Mouse (Mus musculus) kidney, embryonic 14.5 days (tissue): ENCODE measurements around the gene Zc3hav1. TPM values are rescaled to one million over a fixed set of nuclear protein-coding genes. Genes with fewer than 3 reads are reported as not detected.

ENCODE experiments used
- ATAC-seq: fragments of 200-750 bp; cut with Nextera tagmentation; 2 replicates; pipeline ENCODE4 v1.8.0; 2017; ENCODE audit warnings: moderate number of reproducible peaks, mild to moderate bottlenecking, moderate TSS enrichment, moderate library complexity; ENCODE audit not compliant: low FRiP score, low TSS enrichment
- H3K27ac ChIP-seq: fragments of 300-500 bp; sonication (generic); 2 replicates; pipeline ENCODE4 v1.5.1; 2014; ENCODE audit warnings: low read depth, mild to moderate bottlenecking, low read length, moderate library complexity, mixed read lengths
- H3K27me3 ChIP-seq: fragments of 300-500 bp; sonication (generic); 2 replicates; pipeline ENCODE4 v1.6.1; 2014; ENCODE audit warnings: mild to moderate bottlenecking, low read length; ENCODE audit not compliant: control insufficient read depth, insufficient read depth
- H3K36me3 ChIP-seq: fragments of 300-500 bp; sonication (generic); 2 replicates; pipeline ENCODE4 v1.6.1; 2014; ENCODE audit warnings: low read length, mixed read lengths; ENCODE audit not compliant: control insufficient read depth, insufficient read depth
- H3K4me1 ChIP-seq: fragments of 300-500 bp; sonication (generic); 2 replicates; pipeline ENCODE4 v1.6.1; 2014; ENCODE audit warnings: low read length, mixed read lengths; ENCODE audit not compliant: control insufficient read depth, insufficient read depth
- H3K4me2 ChIP-seq: fragments of 300-500 bp; sonication (generic); replicated peaks from 2 replicates; pipeline ENCODE4 v1.6.1; 2014; ENCODE audit warnings: low read depth, mild to moderate bottlenecking, low read length
- H3K4me3 ChIP-seq: fragments of 300-500 bp; sonication (generic); 2 replicates; pipeline ENCODE4 v1.5.1; 2014; ENCODE audit warnings: mild to moderate bottlenecking, low read length
- H3K9ac ChIP-seq: fragments of 300-500 bp; sonication (generic); 2 replicates; pipeline ENCODE4 v1.6.1; 2014; ENCODE audit warnings: low read depth, mild to moderate bottlenecking, low read length, moderate library complexity
- H3K9me3 ChIP-seq: fragments of 300-500 bp; sonication (generic); 2 replicates; pipeline ENCODE4 v1.6.1; 2016; ENCODE audit warnings: low read length; ENCODE audit not compliant: control insufficient read depth
- WGBS: fragments of 180-500 bp; shearing (Covaris S2); extraction: QIAGEN DNeasy Blood & Tissue Kit; methylation state at CpG from one replicate; pipeline ENCODE4 v1.1.7; 2014; 5-methylcytosine and 5-hydroxymethylcytosine counted together
- polyA plus RNA-seq: library from polyadenylated mRNA; unstranded; fragments of >200 nt; fragmentation: Nextera tagmentation; extraction: Ambion mirVana; gene quantifications from 2 replicates; pipeline ENCODE4 v1.2.1, GENCODE M21; 2014

Zc3hav1 gene
- polyA plus RNA-seq, 1 experiment from 2014 or later: 3.4 TPM

- H3K9me3 ChIP-seq: no peaks in the 10 kb centered on the region
- H3K9ac ChIP-seq: peak overlapping the region; percentile 47; the same call in 1 of the 2 replicates
- no peak overlapping the region for H3K27ac ChIP-seq
- WGBS: 3% methylated on average over 20 of the region's 20 CpGs
- H3K4me2 ChIP-seq: peak overlapping the region; percentile 67
- no peaks in the 10 kb centered on the region; the same call in 1 of the 2 replicates for H3K4me1 ChIP-seq
- ATAC-seq: no peak
- peaks cover 58% of the 10 kb centered on the region for H3K27me3 ChIP-seq
- H3K4me3 ChIP-seq: peak overlapping the region; percentile 59
- no peaks in the 10 kb centered on the region for H3K36me3 ChIP-seq
Measured at GRCm38 (mm10) chr6:38354723-38355353, 435 bp upstream of the Zc3hav1 start.

DNA sequence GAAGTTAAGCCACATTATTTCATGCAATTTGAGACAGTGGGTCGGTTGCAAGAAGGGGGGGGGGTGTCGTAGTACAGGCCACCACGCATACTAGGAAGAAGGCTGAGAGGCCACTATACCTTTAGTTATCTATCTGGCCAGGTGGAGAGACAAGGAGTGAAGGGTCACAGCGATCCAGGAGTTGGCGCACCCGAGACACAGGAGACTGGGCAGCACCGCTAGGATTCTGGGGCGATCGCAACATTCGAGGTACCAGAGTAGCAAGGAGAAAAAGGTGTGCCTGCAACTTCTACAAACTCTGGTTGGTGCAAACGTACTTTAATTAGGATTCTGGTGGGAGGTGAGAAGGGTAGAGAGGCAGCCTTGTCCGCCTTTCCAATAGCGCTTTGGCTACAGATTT lies 1.2 kb downstream of the Zc3hav1 start:
- WGBS: 8% methylated on average over 13 of the region's 13 CpGs

DNA sequence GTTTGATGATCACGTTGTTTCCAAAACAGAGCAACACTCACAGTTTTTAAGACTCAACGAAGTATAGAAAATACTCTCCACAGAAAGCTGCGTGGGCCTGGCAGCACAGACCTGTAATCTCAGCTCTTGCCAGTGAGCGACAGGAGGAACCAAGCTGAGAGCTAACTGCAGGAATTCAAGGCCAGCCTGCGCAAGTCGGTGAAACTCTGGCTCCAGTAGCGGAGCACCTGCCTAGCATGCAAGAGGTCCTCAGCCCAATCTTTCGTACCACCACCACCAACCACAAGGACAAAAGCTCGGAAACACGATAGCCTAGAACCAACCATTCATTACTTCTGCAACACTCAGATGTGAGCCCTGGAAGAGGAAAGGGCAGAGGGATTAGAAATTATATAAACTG lies 2.0 kb downstream of the Zc3hav1 start:
- Histone ChIP-seq H3K27ac (no peak overlapping the region), H3K36me3 (no peaks in the 10 kb centered on the region), H3K9me3 (no peaks in the 10 kb centered on the region), H3K4me3 (no peak overlapping the region; the same call in 1 of the 2 replicates), H3K9ac (no peak overlapping the region), H3K4me1 (no peaks in the 10 kb centered on the region; the same call in 1 of the 2 replicates), H3K27me3 (peaks cover 58% of the 10 kb centered on the region), H3K4me2 (0 out of 2 replicates have a peak overlapping the region, but pooled peaks have one; percentile 67)
- WGBS: 13% methylated on average over 10 of the region's 10 CpGs
- ATAC-seq: no peak

More for the DNA sequence above, 1.2 kb downstream of the Zc3hav1 start:
- Histone ChIP-seq H3K27ac (no peak overlapping the region), H3K4me3 (peak overlapping the region; percentile 59), H3K4me2 (peak overlapping the region; percentile 67), H3K9me3 (no peaks in the 10 kb centered on the region), H3K36me3 (no peaks in the 10 kb centered on the region), H3K4me1 (no peaks in the 10 kb centered on the region; the same call in 1 of the 2 replicates), H3K9ac (no peak overlapping the region), H3K27me3 (peaks cover 58% of the 10 kb centered on the region)
- ATAC-seq: no peak

DNA sequence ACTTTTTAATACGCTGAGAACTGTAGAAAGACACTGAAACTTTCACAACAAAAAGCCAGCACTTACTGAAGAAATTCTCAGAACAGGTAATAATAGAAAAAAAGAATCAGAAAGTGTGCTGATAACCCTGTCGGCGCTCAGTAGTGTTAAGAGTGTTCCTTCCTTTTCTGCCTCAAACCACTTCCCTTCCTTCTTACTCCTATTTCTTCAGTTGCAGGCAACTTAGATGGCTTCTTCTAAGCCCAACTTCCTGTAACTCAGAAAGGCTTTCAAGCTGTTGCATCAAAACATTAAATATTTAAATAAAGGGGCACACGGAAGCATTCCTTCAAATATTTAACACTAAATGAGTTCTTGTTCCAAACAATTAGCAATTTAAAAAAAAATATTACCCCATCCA lies 2.5 kb downstream of the Zc3hav1 start:
- H3K27ac ChIP-seq: no peak overlapping the region
- WGBS: 58% methylated on average over 4 of the region's 4 CpGs
- no peaks in the 10 kb centered on the region for H3K9me3 ChIP-seq
- H3K27me3 ChIP-seq: peaks cover 58% of the 10 kb centered on the region
- H3K4me3 ChIP-seq: no peak overlapping the region
- no peak for ATAC-seq
- H3K9ac ChIP-seq: no peak overlapping the region
- no peaks in the 10 kb centered on the region for H3K36me3 ChIP-seq
- H3K4me2 ChIP-seq: no peak overlapping the region
- H3K4me1 ChIP-seq: no peaks in the 10 kb centered on the region; the same call in 1 of the 2 replicates

- H3K4me2 ChIP-seq: no peak overlapping the region
- no peak overlapping the region for H3K27ac ChIP-seq
- H3K4me3 ChIP-seq: no peak overlapping the region
- ATAC-seq: no peak
- H3K36me3 ChIP-seq: no peaks in the 10 kb centered on the region
- H3K27me3 ChIP-seq: peaks cover 40% of the 10 kb centered on the region
- 79% methylated on average over 9 of the region's 9 CpGs for WGBS
- no peaks in the 10 kb centered on the region for H3K9me3 ChIP-seq
- H3K9ac ChIP-seq: no peak overlapping the region
- H3K4me1 ChIP-seq: no peaks in the 10 kb centered on the region; the same call in 1 of the 2 replicates
Measured at GRCm38 (mm10) chr6:38349806-38350205, 4.6 kb downstream of the Zc3hav1 start.

DNA sequence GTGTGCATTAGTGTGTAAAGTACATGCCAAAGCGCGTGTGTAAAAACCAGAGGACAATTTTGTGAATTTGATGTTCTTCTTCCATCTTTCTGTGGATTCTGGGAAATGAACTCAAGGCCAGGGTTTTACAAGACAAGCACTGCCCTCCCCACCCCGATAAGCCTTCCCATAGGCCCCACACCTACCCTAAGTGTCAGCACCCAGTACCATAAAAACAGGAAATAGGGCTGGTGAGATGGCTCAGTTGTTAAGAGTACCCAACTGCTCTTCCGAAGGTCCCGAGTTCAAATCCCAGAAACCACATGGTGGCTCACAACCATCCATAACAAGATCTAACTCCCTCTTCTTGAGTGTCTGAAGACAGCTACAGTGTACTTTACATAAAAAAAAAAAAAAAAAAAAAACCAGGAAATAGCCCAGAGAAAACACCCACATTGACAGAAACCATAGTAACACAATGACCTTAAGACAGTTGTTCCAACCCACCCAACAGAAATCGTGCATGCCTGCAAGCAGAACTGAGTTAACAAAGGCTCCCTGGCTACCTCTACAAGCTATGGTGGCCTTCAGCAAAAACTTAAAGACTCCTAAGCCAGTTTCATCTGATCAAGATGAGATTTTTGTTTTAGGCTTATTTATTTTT lies 5.5 kb downstream of the Zc3hav1 start:
- H3K27ac ChIP-seq: no peak overlapping the region
- no peaks in the 10 kb centered on the region for H3K9me3 ChIP-seq

GRCm38 (mm10) chr6:38347875-38348274 lies 6.5 kb downstream of the Zc3hav1 start:
- H3K4me2 ChIP-seq: no peak overlapping the region
- no peak overlapping the region for H3K27ac ChIP-seq
- H3K4me3 ChIP-seq: no peak overlapping the region
- 81% methylated on average over 5 of the region's 5 CpGs for WGBS
- no peaks in the 10 kb centered on the region for H3K9me3 ChIP-seq
- no peaks in the 10 kb centered on the region for H3K36me3 ChIP-seq
- peaks cover 23% of the 10 kb centered on the region for H3K27me3 ChIP-seq
- no peaks in the 10 kb centered on the region for H3K4me1 ChIP-seq
- H3K9ac ChIP-seq: no peak overlapping the region
- no peak for ATAC-seq

More for the DNA sequence above, 5.5 kb downstream of the Zc3hav1 start:
- ATAC-seq: no peak
- 91% methylated on average over 6 of the region's 6 CpGs for WGBS
- Histone ChIP-seq H3K9ac (no peak overlapping the region), H3K4me3 (no peak overlapping the region), H3K4me1 (no peaks in the 10 kb centered on the region; the same call in 1 of the 2 replicates), H3K27me3 (peaks cover 33% of the 10 kb centered on the region), H3K36me3 (no peaks in the 10 kb centered on the region), H3K4me2 (no peak overlapping the region)

DNA sequence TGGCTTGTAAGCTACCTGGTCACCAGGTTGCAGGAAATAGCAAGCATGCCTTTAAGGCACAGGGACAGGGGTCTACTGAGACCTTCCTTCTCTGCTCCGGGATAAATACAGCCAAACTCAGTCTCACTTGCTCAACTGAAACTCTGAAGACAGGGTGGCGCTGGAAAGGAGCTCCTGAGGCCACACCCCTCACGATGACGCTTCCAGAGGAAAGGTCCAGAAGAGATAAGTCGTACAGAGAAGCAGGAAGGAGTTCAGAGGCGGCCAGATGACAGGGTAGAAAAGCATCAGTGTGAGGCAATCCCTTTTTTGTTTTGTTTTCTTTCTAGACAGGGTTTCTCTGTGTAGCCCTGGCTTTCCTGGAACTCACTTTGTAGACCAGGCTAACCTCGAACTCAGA lies 8.6 kb downstream of the Zc3hav1 start:
- H3K9ac ChIP-seq: no peak overlapping the region
- no peak overlapping the region for H3K4me3 ChIP-seq
- H3K27me3 ChIP-seq: peaks cover 4% of the 10 kb centered on the region; the same call in 1 of the 2 replicates
- H3K36me3 ChIP-seq: no peaks in the 10 kb centered on the region
- no peaks in the 10 kb centered on the region for H3K4me1 ChIP-seq
- no peak for ATAC-seq
- 54% methylated on average over 7 of the region's 7 CpGs for WGBS
- no peak overlapping the region for H3K27ac ChIP-seq
- H3K9me3 ChIP-seq: no peaks in the 10 kb centered on the region
- H3K4me2 ChIP-seq: no peak overlapping the region

DNA sequence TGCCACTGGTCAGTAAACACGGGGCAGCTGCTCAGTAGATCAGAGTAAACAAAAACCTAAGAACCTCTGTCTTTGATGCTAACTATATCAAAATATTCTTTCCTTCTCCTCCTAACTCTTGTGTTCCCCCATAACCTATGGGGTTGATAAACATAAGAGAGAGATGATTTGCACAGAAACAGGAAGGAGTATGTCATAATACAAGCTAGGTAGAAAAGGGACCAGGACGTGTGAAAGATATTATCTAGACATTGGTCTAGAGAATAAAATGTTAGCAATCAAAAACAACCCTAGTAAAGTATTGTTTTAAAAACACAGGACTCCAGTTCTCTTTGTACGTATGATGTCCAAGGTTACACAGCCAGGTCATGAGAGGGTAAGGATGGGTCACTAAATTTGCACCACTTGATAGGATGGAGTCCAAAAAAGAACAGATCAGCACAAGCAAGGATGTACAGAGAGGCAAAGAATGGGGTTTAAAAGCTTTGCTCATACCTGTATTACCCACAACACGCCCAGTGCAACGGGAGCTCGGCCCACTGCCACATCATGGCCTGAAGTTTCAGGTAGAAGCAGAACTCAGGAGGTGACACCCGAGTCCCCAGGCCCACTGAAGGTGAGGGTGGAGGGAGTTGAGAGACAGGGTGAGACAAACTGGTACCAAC lies 10.3 kb downstream of the Zc3hav1 start:
- H3K4me3 ChIP-seq: no peak overlapping the region
- no peak overlapping the region for H3K9ac ChIP-seq
- no peaks in the 10 kb centered on the region for H3K27me3 ChIP-seq
- H3K4me1 ChIP-seq: no peaks in the 10 kb centered on the region
- no peaks in the 10 kb centered on the region for H3K36me3 ChIP-seq
- no peak overlapping the region for H3K27ac ChIP-seq
- no peaks in the 10 kb centered on the region for H3K9me3 ChIP-seq
- ATAC-seq: no peak
- 81% methylated on average over 7 of the region's 7 CpGs for WGBS
- no peak overlapping the region for H3K4me2 ChIP-seq
